Mouse (Mus musculus): ENCODE measurements around the gene Galnt12. TPM values are rescaled to one million over a fixed set of nuclear protein-coding genes. Genes with fewer than 3 reads are reported as not detected.

The Galnt12 gene
- polyA plus RNA-seq, 1 experiment, result 2.1 TPM

DNA sequence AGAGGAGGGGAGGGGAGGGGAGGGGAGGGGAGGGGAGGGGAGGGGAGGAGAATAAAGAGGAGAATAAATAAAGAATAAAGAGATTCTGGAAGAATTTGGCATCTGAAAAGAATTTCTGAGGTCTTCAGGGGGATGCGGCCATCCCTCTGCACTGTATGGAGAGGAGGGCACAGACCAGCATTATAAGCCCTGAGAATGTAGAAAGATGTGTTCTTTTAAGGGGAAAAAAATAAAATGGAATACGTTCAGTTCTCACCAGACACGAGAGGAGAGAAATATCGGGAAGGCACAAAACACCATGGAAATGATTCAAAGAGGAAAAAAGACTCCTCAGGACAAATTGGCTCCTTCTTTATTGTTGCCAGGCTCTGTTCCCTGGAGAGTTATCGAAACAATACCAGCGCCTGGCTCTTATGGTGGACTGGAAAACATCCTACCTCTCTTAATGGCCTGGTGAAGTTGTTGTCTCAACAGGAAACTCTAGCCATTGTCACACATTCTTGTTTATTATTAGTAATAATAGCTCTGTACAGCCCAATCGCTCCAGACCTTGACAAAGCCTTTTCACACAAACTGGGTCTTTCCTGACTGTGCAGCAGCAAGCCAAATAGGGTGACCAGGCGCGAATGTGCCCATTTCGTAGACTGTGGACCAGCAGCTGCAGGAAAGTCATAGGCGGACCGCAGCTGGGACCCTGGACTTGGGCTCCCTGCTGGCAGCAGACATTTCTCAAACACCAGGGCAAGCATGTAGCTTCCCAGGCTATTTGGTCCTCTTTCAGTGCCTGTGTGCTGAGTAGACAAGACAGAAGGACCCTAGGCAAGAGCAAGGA lies 70.3 kb downstream of the Galnt12 start:
- TF ChIP-seq CTCF (IDR thresholded peaks at IDR 0.05; ENCODE audit: borderline replicate concordance, extremely low read depth, insufficient read depth, insufficient read length) (no peak), POLR2A (IDR thresholded peaks at IDR 0.05; ENCODE audit: borderline replicate concordance, extremely low read depth, insufficient read depth, insufficient read length, poor library complexity, severe bottlenecking) (no peak)
- peak; percentile 27 for DNase-seq (ENCODE audit: low read depth)

DNA sequence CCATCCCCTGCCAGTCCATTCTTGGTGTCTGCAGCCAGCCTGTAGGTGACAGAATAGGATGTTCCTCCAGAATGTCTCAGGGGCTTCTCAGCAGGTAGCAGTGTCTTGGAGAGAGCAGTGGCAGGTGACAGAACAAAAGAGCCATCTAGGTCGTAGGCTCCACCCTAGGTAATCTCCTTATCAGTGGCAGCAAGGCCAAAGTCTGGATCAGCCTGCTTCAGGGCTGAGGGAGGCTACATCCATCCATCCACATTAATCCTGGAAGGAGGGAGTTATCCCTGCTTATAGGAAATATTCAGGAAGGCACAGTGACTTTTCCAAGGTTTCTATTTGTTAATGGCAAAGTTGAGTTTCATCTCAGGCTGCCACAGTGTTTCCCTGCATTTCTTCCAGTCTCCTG lies 80.6 kb downstream of the Galnt12 start:
- no peak for TF ChIP-seq POLR2A (IDR thresholded peaks at IDR 0.05; ENCODE audit: borderline replicate concordance, extremely low read depth, insufficient read depth, insufficient read length, poor library complexity, severe bottlenecking)
- no peak for TF ChIP-seq CTCF (IDR thresholded peaks at IDR 0.05; ENCODE audit: borderline replicate concordance, extremely low read depth, insufficient read depth, insufficient read length)
- DNase-seq (ENCODE audit: low read depth), result no peak

Other genes with a start within 250 kb of the Galnt12 start
- gene Gabbr2, start 100.0 kb upstream of the Galnt12 start, polyA plus RNA-seq (2012; rRNA removed), result 10.2 and 25.0 TPM in 2 replicates
- 17.2 and 17.3 TPM in 2 replicates for gene Anks6, start 34.5 kb upstream of the Galnt12 start, polyA plus RNA-seq (2012; rRNA removed)
- gene Col15a1, start 116.3 kb downstream of the Galnt12 start, polyA plus RNA-seq (2012; rRNA removed), result 11.9 and 17.2 TPM in 2 replicates